Mouse (Mus musculus): ENCODE measurements around the gene Capn8. TPM values are rescaled to one million over a fixed set of nuclear protein-coding genes. Genes with fewer than 3 reads are reported as not detected.
A peak's percentile ranks its signal among the peaks of the same experiment; 100 is the strongest.

The Capn8 gene
- polyA plus RNA-seq, 1 experiment from 2014 or later = not detected

DNA sequence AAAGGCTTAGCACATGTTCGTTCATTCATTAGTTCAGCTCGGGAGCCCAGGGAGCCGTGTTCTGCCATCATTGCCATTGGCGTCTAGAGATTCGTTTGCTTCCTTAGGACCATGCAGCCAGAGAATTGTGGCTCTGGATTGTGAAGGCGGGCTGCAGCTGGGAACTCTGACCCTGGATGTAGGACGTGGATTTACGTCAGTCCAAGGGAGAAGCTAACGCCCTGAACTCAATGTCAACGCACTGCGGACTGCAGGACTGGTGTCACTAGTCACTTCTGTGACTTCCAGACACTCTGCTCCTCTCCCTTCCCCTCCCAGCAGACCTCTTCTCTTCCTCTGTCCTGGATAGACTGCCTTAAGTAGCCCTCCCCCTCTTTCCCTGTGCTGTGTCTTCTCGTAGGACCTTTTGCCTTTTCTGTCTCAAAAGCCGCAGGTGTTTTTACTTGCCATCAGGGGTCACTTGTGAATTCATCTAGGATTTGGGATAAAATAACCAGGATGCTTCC, 37.5 kb upstream of the Capn8 start:
- H3K9me3 ChIP-seq = no peaks in the 10 kb centered on the region
- DNase-seq (ENCODE audit: extremely low spot score, low spot score) = no peak
- H3K4me3 ChIP-seq = no peak overlapping the region
- H3K4me1 ChIP-seq = peaks cover 18% of the 10 kb centered on the region
- WGBS = 38% methylated on average over 13 of the region's 13 CpGs
- H3K27ac ChIP-seq = no peak overlapping the region
- peaks cover 62% of the 10 kb centered on the region for H3K27me3 ChIP-seq (ENCODE audit: poor library complexity, severe bottlenecking)
- no peaks in the 10 kb centered on the region for H3K36me3 ChIP-seq (replicated peaks)

- peak overlapping the region; percentile 35 for H3K4me3 ChIP-seq
- peaks cover 2% of the 10 kb centered on the region; the same call in 1 of the 2 replicates for H3K9me3 ChIP-seq
- peaks cover 18% of the 10 kb centered on the region for H3K4me1 ChIP-seq
- H3K36me3 ChIP-seq (replicated peaks) = no peaks in the 10 kb centered on the region
- DNase-seq (ENCODE audit: extremely low spot score, low spot score) = no peak
- H3K27me3 ChIP-seq (ENCODE audit: poor library complexity, severe bottlenecking) = peaks cover 62% of the 10 kb centered on the region
- peak overlapping the region; percentile 51 for H3K27ac ChIP-seq
- 4% methylated on average over 19 of the region's 19 CpGs for WGBS
These were observed 36.6 kb upstream of the Capn8 start for GRCm38 (mm10) chr1:182527921-182528858.

- Histone ChIP-seq H3K4me3 (no peak overlapping the region), H3K27me3 (ENCODE audit: poor library complexity, severe bottlenecking) (peaks cover 25% of the 10 kb centered on the region), H3K9me3 (peaks cover 5% of the 10 kb centered on the region; the same call in 1 of the 2 replicates), H3K4me1 (peaks cover 3% of the 10 kb centered on the region), H3K27ac (no peak overlapping the region), H3K36me3 (replicated peaks) (no peaks in the 10 kb centered on the region)
- WGBS = 86% methylated on average over 3 of the region's 3 CpGs
- DNase-seq (ENCODE audit: extremely low spot score, low spot score) = no peak
These were observed 31.2 kb upstream of the Capn8 start for GRCm38 (mm10) chr1:182533583-182533982.

GRCm38 (mm10) chr1:182535080-182535481, 29.7 kb upstream of the Capn8 start:
- 88% methylated on average over 3 of the region's 3 CpGs for WGBS

GRCm38 (mm10) chr1:182539023-182539940, 25.5 kb upstream of the Capn8 start:
- 17% methylated on average over 9 of the region's 9 CpGs for WGBS
- peak overlapping the region; percentile 87 for H3K27ac ChIP-seq

More at GRCm38 (mm10) chr1:182535080-182535481, 29.7 kb upstream of the Capn8 start:
- H3K4me3 ChIP-seq = no peak overlapping the region
- no peak for DNase-seq (ENCODE audit: extremely low spot score, low spot score)
- no peaks in the 10 kb centered on the region for H3K36me3 ChIP-seq (replicated peaks)
- H3K9me3 ChIP-seq = peaks cover 5% of the 10 kb centered on the region; the same call in 1 of the 2 replicates
- peaks cover 10% of the 10 kb centered on the region for H3K27me3 ChIP-seq (ENCODE audit: poor library complexity, severe bottlenecking)
- H3K4me1 ChIP-seq = peaks cover 5% of the 10 kb centered on the region
- H3K27ac ChIP-seq = no peak overlapping the region

GRCm38 (mm10) chr1:182542110-182542509, 22.7 kb upstream of the Capn8 start:
- H3K27ac ChIP-seq = no peak overlapping the region
- no peaks in the 10 kb centered on the region; the same call in 1 of the 2 replicates for H3K27me3 ChIP-seq (ENCODE audit: poor library complexity, severe bottlenecking)
- peaks cover 5% of the 10 kb centered on the region for H3K4me1 ChIP-seq
- peaks cover 14% of the 10 kb centered on the region for H3K9me3 ChIP-seq
- WGBS = 77% methylated on average over 5 of the region's 5 CpGs
- H3K4me3 ChIP-seq = no peak overlapping the region
- no peaks in the 10 kb centered on the region for H3K36me3 ChIP-seq (replicated peaks)
- no peak for DNase-seq (ENCODE audit: extremely low spot score, low spot score)

More at GRCm38 (mm10) chr1:182539023-182539940, 25.5 kb upstream of the Capn8 start:
- Histone ChIP-seq H3K36me3 (replicated peaks) (no peaks in the 10 kb centered on the region), H3K9me3 (no peaks in the 10 kb centered on the region), H3K4me1 (peaks cover 5% of the 10 kb centered on the region), H3K27me3 (ENCODE audit: poor library complexity, severe bottlenecking) (no peaks in the 10 kb centered on the region; the same call in 1 of the 2 replicates), H3K4me3 (peak overlapping the region; percentile 50)
- peak; percentile 65 for DNase-seq (ENCODE audit: extremely low spot score, low spot score)

DNA sequence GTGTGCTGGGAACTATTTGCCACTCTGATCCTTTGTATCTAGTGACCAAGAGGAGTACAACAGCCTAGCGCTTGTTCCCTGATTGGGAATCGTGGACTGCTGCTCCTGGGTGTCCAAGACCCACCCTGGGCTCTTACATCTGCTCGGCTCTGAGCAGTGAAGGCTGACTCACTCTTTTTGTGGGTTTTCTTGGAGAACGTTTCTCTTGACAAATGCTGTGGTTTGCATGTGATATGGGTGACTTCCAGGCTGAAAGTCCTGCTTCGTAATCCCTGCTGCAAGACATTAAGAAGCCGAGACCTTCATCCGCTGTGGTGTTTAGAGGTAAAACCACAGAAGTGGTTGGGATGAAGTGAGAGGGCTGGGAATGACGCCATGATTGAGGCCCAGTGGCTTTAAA, 21.7 kb upstream of the Capn8 start:
- Histone ChIP-seq H3K36me3 (replicated peaks) (no peaks in the 10 kb centered on the region), H3K27ac (no peak overlapping the region), H3K9me3 (peaks cover 14% of the 10 kb centered on the region), H3K27me3 (ENCODE audit: poor library complexity, severe bottlenecking) (no peaks in the 10 kb centered on the region; the same call in 1 of the 2 replicates), H3K4me3 (no peak overlapping the region), H3K4me1 (peaks cover 5% of the 10 kb centered on the region)
- DNase-seq (ENCODE audit: extremely low spot score, low spot score) = no peak
- 89% methylated on average over 8 of the region's 8 CpGs for WGBS

DNA sequence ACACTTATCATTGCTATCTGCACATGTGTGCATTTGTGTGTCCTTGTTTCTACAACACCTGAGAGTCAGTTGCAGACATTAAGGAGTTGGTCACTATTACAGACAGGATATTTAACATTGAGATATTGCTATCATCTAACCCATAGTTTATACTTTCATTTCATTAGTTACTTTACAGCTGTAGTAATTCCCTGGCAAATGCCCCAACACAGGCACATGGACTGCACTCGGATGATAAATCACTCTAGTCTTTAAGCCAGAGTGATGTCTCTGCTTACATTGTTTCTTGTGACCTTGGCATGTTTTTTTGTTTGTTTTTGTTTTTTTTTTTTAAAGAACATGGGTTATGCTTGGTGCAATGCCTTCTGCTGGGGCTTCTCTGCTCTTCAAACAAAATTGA, 20.9 kb upstream of the Capn8 start:
- Histone ChIP-seq H3K4me3 (no peak overlapping the region), H3K36me3 (replicated peaks) (no peaks in the 10 kb centered on the region), H3K4me1 (peaks cover 4% of the 10 kb centered on the region), H3K9me3 (peaks cover 14% of the 10 kb centered on the region), H3K27ac (no peak overlapping the region), H3K27me3 (ENCODE audit: poor library complexity, severe bottlenecking) (no peaks in the 10 kb centered on the region; the same call in 1 of the 2 replicates)
- WGBS = 85% methylated on average over 1 of the region's 1 CpGs
- DNase-seq (ENCODE audit: extremely low spot score, low spot score) = no peak

DNA sequence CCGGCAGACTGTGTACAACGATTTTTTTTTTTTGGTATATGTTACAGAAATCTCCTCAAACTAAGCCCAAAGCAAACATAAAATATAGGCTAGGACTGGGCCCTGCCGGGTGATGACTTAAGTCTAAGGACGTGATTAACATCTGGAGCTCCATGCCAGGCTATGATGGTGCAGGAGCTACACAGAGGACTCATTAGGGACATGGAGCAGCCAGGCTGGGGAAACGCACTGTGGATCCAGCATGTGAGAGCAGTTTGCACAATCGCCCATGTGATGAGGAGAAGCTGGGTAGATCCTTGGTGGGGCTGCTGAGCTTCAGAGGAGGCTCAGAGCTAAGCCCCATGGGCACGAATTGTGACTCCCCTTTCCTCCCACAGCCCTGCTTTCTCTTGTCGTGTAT, 14.0 kb upstream of the Capn8 start:
- Histone ChIP-seq H3K4me1 (no peaks in the 10 kb centered on the region), H3K36me3 (replicated peaks) (no peaks in the 10 kb centered on the region), H3K27me3 (ENCODE audit: poor library complexity, severe bottlenecking) (peaks cover 4% of the 10 kb centered on the region; the same call in 1 of the 2 replicates), H3K27ac (no peak overlapping the region), H3K9me3 (peaks cover 14% of the 10 kb centered on the region), H3K4me3 (no peak overlapping the region)
- 87% methylated on average over 8 of the region's 8 CpGs for WGBS
- DNase-seq (ENCODE audit: extremely low spot score, low spot score) = no peak

DNA sequence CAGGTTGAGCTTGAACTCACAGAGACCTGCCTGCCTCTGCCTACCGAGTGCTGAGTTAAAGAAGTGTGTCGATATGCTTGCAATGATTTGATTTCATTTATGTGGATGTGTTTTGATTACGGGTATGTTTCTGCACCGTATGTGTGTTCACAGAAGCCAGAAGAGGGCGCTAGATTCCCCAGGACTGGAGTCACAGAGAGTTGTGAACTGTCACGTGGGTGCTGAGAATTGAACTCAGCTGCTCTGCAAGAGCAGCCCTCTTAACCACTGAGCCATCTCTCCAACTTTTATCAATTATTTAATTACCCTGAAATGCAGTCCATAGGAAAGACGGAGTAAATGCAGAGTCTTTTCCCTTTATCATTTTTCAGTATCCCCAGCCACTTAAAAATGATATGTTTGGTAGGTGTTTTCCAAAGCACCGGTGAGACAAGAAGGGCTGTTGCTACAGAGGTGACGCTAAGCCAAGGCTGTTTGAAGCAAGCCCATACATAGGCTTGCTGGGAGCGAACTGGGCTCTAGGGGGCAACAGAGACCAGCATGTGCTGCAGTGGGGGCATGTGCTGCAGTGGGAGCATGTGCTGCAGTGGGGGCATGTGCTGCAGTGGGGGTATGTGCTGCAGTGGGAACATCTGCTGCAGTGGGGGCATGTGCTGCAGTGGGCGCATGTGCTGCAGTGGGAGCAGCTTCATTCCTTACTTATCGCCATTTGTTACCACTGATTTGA, 11.0 kb upstream of the Capn8 start:
- Histone ChIP-seq H3K4me3 (no peak overlapping the region), H3K4me1 (peaks cover 4% of the 10 kb centered on the region; the same call in 1 of the 2 replicates), H3K27ac (no peak overlapping the region), H3K36me3 (replicated peaks) (no peaks in the 10 kb centered on the region), H3K9me3 (no peaks in the 10 kb centered on the region), H3K27me3 (ENCODE audit: poor library complexity, severe bottlenecking) (peaks cover 4% of the 10 kb centered on the region; the same call in 1 of the 2 replicates)
- DNase-seq (ENCODE audit: extremely low spot score, low spot score) = peak; percentile 26
- 59% methylated on average over 12 of the region's 12 CpGs for WGBS

GRCm38 (mm10) chr1:182558271-182558670, 6.5 kb upstream of the Capn8 start:
- DNase-seq (ENCODE audit: extremely low spot score, low spot score) = no peak
- H3K9me3 ChIP-seq = no peaks in the 10 kb centered on the region
- H3K4me1 ChIP-seq = peaks cover 23% of the 10 kb centered on the region
- no peak overlapping the region for H3K27ac ChIP-seq
- H3K4me3 ChIP-seq = no peak overlapping the region
- WGBS = 86% methylated on average over 4 of the region's 4 CpGs
- no peaks in the 10 kb centered on the region for H3K36me3 ChIP-seq (replicated peaks)
- H3K27me3 ChIP-seq (ENCODE audit: poor library complexity, severe bottlenecking) = peaks cover 26% of the 10 kb centered on the region

DNA sequence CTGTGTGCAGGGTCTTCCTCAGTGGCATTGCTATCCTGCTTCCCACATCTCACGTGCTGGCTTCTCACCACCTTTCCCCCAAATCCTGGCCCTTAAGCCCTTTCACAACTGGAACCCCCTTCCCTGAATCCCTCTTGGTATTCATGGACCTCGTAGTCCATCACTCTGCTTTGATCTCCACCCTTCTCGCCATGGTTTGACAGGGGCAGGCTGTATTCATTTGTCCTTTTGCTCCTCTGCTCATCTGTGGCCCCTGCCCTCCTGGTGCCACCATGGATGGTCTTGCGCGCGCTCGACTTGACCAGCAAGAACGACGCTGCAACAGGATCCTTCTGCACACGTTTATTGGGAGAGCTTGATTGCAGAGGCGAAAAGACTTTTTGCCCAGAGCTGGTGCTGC, 5.3 kb upstream of the Capn8 start:
- Histone ChIP-seq H3K4me1 (peaks cover 25% of the 10 kb centered on the region), H3K27ac (no peak overlapping the region), H3K4me3 (no peak overlapping the region), H3K27me3 (ENCODE audit: poor library complexity, severe bottlenecking) (peaks cover 38% of the 10 kb centered on the region), H3K36me3 (replicated peaks) (no peaks in the 10 kb centered on the region), H3K9me3 (peaks cover 3% of the 10 kb centered on the region; the same call in 1 of the 2 replicates)
- 89% methylated on average over 11 of the region's 11 CpGs for WGBS
- DNase-seq (ENCODE audit: extremely low spot score, low spot score) = no peak
